Mouse (Mus musculus) liver, adult 2 months (tissue): Measurements from ENCODE around the gene Zbtb45. TPM values are rescaled to one million over a fixed set of nuclear protein-coding genes. Genes with fewer than 3 reads are reported as not detected.

Experiments used
- DNase-seq: peaks from one replicate; pipeline ENCODE4 v3.0.0-alpha.2; 2011; ENCODE audit warnings: low read depth, low spot score; ENCODE audit errors: extremely low read depth
- H3K27ac ChIP-seq: fragments of 200-500 bp; replicated peaks from 2 replicates; pipeline ENCODE4 v1.5.1; 2012; ENCODE audit warnings: low read depth, mild to moderate bottlenecking, control low read depth, inconsistent platforms, low read length; ENCODE audit not compliant: insufficient read depth
- H3K27me3 ChIP-seq: fragments of 200-500 bp; 2 replicates; pipeline ENCODE4 v1.6.1; 2012; ENCODE audit warnings: mild to moderate bottlenecking, moderate library complexity, low read length, inconsistent platforms; ENCODE audit not compliant: control insufficient read depth, insufficient read depth
- H3K36me3 ChIP-seq: fragments of 200-500 bp; 2 replicates; pipeline ENCODE4 v1.6.1; 2012; ENCODE audit warnings: low read length, inconsistent platforms; ENCODE audit not compliant: control insufficient read depth, insufficient read depth
- H3K4me1 ChIP-seq: fragments of 200-500 bp; 2 replicates; pipeline ENCODE4 v1.6.1; 2011; ENCODE audit warnings: low read length; ENCODE audit not compliant: control insufficient read depth, insufficient read depth
- H3K4me3 ChIP-seq: fragments of 200-500 bp; 2 replicates; pipeline ENCODE4 v1.5.1; 2011; ENCODE audit warnings: low read depth, mild to moderate bottlenecking, control low read depth, low read length, moderate library complexity; ENCODE audit not compliant: insufficient read depth
- H3K79me2 ChIP-seq: fragments of 200-500 bp; 2 replicates; pipeline ENCODE4 v1.6.1; 2012; ENCODE audit warnings: inconsistent platforms, mild to moderate bottlenecking, low read length, moderate library complexity; ENCODE audit not compliant: control insufficient read depth, insufficient read depth
- H3K9ac ChIP-seq: fragments of 200-500 bp; 2 replicates; pipeline ENCODE4 v1.6.1; 2012; ENCODE audit warnings: low read depth, mild to moderate bottlenecking, control low read depth, inconsistent platforms, low read length
- CTCF ChIP-seq: fragments of 200-500 bp; IDR thresholded peaks from 2 replicates; pipeline ENCODE4 v1.5.1; 2011; ENCODE audit warnings: low read depth, low read length, control low read depth
- POLR2A ChIP-seq: fragments of 200-500 bp; IDR thresholded peaks from 2 replicates; pipeline ENCODE4 v1.6.1; 2011; ENCODE audit warnings: low read length, control low read depth; ENCODE audit not compliant: insufficient read depth; ENCODE audit errors: extremely low read depth
- WGBS: fragments of 180-500 bp; shearing (Covaris S2); methylation state at CpG from one replicate; pipeline ENCODE4 v1.1.7; 2018; 5-methylcytosine and 5-hydroxymethylcytosine counted together
- polyA plus RNA-seq: library from polyadenylated mRNA; depleted of rRNA; stranded (reverse); fragments of >200 nt; gene quantifications from 2 replicates; pipeline ENCODE4 v1.2.3, GENCODE M21; 2012
- total RNA-seq: library from RNA; depleted of rRNA; stranded (reverse); fragments of >200 nt; gene quantifications from 2 replicates; pipeline ENCODE4 v1.2.3, GENCODE M21; 2014

Zbtb45 gene
- total and polyA plus RNA-seq, 2 experiments: 0.28 to 4.5 TPM

- Histone ChIP-seq H3K9ac (no peak overlapping the region), H3K36me3 (peaks cover 58% of the 10 kb centered on the region), H3K27me3 (no peaks in the 10 kb centered on the region), H3K4me1 (peaks cover 14% of the 10 kb centered on the region), H3K27ac (no peak overlapping the region), H3K4me3 (no peak overlapping the region), H3K79me2 (0 out of 2 replicates have a peak, but pooled peaks cover 4% of the 10 kb centered on the region)
- TF ChIP-seq POLR2A (no peak), CTCF (no peak)
- no peak for DNase-seq
- WGBS: 83% methylated on average over 8 of the region's 8 CpGs
Measured at GRCm38 (mm10) chr7:12987409-12988189, 22.2 kb downstream of the Zbtb45 start.

DNA sequence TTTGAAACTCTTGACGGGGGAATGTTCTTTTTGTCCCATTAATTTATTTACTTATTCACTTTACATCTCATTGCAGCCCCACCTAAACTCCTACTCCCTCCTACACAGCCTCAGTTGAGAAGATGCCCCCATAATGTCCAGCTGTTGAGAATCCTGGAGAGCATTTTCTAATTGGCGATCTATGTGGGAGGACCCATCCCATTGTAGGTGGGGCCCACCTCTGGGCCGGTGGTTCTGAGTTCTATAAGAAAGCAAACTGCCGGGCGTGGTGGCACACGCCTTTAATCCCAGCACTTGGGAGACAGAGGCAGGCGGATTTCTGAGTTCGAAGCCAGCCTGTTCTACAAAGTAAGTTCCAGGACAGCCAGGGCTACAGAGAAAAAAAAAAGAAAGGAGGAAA lies 22.9 kb downstream of the Zbtb45 start:
- Histone ChIP-seq H3K4me1 (peaks cover 15% of the 10 kb centered on the region), H3K79me2 (0 out of 2 replicates have a peak, but pooled peaks cover 4% of the 10 kb centered on the region), H3K27ac (no peak overlapping the region), H3K36me3 (peaks cover 51% of the 10 kb centered on the region), H3K4me3 (no peak overlapping the region), H3K9ac (no peak overlapping the region), H3K27me3 (no peaks in the 10 kb centered on the region)
- TF ChIP-seq POLR2A (no peak), CTCF (no peak)
- DNase-seq: no peak
- WGBS: 89% methylated on average over 8 of the region's 8 CpGs

DNA sequence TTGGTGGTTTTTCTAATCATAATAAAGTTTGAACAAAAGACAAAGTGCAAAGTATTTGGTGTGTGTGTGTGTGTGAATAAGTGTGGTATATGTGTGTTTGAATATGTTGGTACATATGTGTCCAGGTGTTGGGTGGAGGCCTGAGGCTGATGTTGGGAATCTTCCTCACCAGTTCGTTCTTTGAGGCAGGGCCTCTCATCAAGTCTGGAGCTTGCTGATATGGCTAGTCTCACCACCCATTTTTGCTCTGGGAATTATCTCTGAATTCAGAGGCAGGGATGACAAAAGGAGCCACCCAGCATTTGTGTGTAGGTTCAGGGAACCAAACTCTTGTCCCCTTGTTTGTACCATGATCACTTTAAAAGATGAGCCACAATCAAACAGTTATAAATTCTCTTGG lies 24.1 kb downstream of the Zbtb45 start:
- H3K79me2 ChIP-seq: no peaks in the 10 kb centered on the region
- WGBS: 89% methylated on average over 1 of the region's 1 CpGs
- H3K36me3 ChIP-seq: peaks cover 41% of the 10 kb centered on the region
- H3K4me1 ChIP-seq: peaks cover 11% of the 10 kb centered on the region
- no peak for TF ChIP-seq CTCF
- no peak for TF ChIP-seq POLR2A
- no peak for DNase-seq
- H3K27ac ChIP-seq: peak overlapping the region; percentile 43; the same call in 1 of the 2 replicates
- no peak overlapping the region for H3K9ac ChIP-seq
- no peak overlapping the region for H3K4me3 ChIP-seq
- H3K27me3 ChIP-seq: no peaks in the 10 kb centered on the region

DNA sequence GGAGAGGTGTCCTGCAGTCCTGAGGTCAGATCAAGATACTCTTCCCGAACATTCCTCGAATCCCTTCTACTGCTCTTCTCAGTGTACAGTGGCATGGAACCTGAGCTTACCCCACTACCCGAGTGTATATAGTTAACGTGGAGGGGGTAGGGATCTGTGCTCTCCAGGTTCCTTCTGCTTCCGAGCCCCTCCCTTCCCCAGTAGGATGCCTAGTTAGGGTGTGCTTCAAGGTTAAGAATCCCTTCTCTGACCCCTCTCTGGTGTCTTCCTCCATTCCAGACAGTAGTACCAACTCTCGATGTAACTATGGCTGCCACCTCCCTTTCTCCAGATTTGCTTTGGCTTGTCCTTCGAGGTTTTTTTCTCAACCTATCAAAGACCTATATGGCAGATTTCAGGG lies 29.5 kb downstream of the Zbtb45 start:
- TF ChIP-seq POLR2A (no peak), CTCF (no peak)
- Histone ChIP-seq H3K9ac (no peak overlapping the region), H3K27ac (no peak overlapping the region)

DNA sequence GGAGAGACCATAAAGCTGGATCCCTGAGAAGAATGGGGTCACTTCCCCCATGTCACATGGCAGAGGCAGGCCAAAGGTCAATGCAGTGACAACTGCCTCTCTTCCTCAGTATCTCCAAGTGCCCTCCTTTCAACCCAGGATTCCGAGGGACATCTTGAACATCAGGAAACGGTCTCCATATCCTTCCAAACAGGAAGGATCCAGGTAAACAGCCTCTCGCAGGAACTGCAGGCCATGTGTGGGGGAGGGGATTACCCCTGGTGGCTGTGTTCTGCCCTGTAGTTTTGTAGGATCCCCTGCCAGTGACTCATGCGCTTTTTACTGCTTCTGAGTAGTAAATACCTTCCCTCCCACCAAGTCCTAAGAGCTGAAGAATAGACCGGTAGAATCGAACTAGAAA lies 30.1 kb downstream of the Zbtb45 start:
- TF ChIP-seq POLR2A (no peak), CTCF (no peak)
- H3K4me3 ChIP-seq: no peak overlapping the region
- no peak for DNase-seq
- no peak overlapping the region for H3K9ac ChIP-seq
- WGBS: 71% methylated on average over 6 of the region's 6 CpGs
- no peaks in the 10 kb centered on the region for H3K36me3 ChIP-seq
- peaks cover 11% of the 10 kb centered on the region; the same call in 1 of the 2 replicates for H3K4me1 ChIP-seq
- no peaks in the 10 kb centered on the region for H3K27me3 ChIP-seq
- H3K79me2 ChIP-seq: no peaks in the 10 kb centered on the region
- 0 out of 2 replicates have a peak overlapping the region, but pooled peaks have one; percentile 1 for H3K27ac ChIP-seq

More for the DNA sequence above, 29.5 kb downstream of the Zbtb45 start:
- H3K36me3 ChIP-seq: peaks cover 2% of the 10 kb centered on the region; the same call in 1 of the 2 replicates
- H3K4me1 ChIP-seq: peaks cover 13% of the 10 kb centered on the region; the same call in 1 of the 2 replicates
- H3K79me2 ChIP-seq: no peaks in the 10 kb centered on the region
- WGBS: 89% methylated on average over 7 of the region's 7 CpGs
- DNase-seq: no peak
- H3K27me3 ChIP-seq: no peaks in the 10 kb centered on the region
- H3K4me3 ChIP-seq: no peak overlapping the region
